Mouse (Mus musculus) layer of hippocampus, adult 8-10 months (tissue): ENCODE results near the gene Rrp15. TPM values are rescaled to one million over a fixed set of nuclear protein-coding genes. Genes with fewer than 3 reads are reported as not detected.
"Not testable (repeated sequence)": the region's sequence is repeated elsewhere in the genome, so short reads cannot be mapped to it uniquely, and the experiment has no call there.

Experiments
- DNase-seq, 2 experiments: peaks; one replicate each; pipeline ENCODE4 v3.0.0; 2022; ENCODE audit warnings: low spot score in 2 of 2
- total RNA-seq, 4 experiments: library from RNA; stranded (reverse); gene quantifications; 2 replicates each; pipeline ENCODE4 v1.2.4; 2022

The Rrp15 gene
- 10 to 100 TPM; 11.0 to 20.0 (median 15.5) TPM for total RNA-seq

DNA sequence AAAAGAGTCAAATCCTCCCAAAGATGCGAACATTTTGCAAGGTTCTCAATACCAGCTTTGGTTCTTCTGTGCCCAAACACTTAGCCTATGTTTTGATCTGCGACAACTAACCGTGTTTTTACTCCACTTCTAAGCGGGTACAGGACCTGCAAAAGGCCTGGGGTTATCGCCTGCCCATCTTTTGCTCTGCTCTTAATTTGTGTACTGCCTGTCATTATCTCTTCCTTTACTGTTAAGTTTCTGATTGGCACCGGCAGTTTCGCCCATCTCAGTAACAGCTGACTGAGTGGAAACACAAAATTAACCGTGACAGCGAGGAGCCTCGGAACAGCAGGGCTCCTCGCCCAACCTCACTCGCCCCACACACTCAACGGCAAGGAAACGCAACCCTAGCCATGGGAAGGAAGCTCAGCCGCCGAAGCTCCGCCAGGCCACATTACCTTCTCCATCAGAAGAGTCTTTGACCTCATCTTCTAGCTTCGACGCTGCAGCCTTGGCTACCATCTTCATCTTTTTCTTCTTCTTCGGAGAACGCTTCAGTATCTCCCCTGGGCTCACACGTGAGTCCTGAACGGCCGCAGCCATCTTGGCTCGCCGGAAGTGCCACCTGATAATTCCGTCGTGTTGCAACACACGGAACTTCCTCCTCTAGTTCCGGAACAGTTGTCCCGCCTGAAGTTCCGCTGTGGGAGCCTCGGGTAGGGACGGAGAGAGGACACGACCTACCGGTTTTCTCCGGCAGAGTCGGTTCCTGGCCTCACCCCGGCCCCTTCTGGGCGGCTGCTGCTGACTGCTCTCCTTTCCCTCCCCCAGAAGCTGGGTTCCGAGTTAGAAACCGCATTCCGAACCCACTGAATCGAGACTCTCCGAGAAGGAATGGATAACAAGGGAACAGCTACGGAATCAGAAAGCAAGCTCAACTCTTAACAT, at the start of gene Rrp15:
Gene Rrp15, minus strand, starts transcription at position 635 of the 930 bp plus-strand sequence.
- peak; percentile 54 to 81 for DNase-seq

- no peak for DNase-seq
Observed at GRCm38 (mm10) chr1:186797991-186798390, 48.8 kb upstream of the Rrp15 start.

- no peak for DNase-seq
Observed at GRCm38 (mm10) chr1:186785359-186785758, 36.2 kb upstream of the Rrp15 start.

- DNase-seq = no peak
Observed at GRCm38 (mm10) chr1:186780826-186781225, 31.7 kb upstream of the Rrp15 start.

- no peak for DNase-seq
Observed at GRCm38 (mm10) chr1:186773124-186773523, 24.0 kb upstream of the Rrp15 start.

- no peak for DNase-seq
Observed at GRCm38 (mm10) chr1:186772547-186773077, 23.5 kb upstream of the Rrp15 start.

GRCm38 (mm10) chr1:186772005-186772404, 22.8 kb upstream of the Rrp15 start:
- DNase-seq = no peak

- no peak for DNase-seq
Observed at GRCm38 (mm10) chr1:186770659-186771058, 21.5 kb upstream of the Rrp15 start.

DNA sequence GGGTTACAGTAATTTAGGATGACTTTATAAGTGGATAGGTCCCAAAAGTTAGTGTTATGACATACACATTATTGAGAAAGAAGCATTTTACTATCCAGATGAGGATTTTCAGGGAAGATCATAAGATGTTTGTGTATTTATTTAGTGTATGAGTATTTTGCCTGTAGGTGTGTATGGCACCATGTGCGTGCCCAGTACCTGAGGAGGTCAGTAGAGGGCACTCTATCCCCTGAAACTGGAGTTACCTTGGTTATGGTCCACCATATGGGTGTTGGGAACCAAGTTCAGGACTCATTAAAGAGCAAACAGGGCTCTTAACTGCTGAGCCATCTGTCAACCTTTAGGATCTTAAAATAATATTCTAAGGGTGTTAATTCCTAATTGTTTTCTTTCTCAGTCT, 19.2 kb upstream of the Rrp15 start:
- DNase-seq = no peak

GRCm38 (mm10) chr1:186763451-186763850, 14.3 kb upstream of the Rrp15 start:
- not testable (repeated sequence) for DNase-seq

DNA sequence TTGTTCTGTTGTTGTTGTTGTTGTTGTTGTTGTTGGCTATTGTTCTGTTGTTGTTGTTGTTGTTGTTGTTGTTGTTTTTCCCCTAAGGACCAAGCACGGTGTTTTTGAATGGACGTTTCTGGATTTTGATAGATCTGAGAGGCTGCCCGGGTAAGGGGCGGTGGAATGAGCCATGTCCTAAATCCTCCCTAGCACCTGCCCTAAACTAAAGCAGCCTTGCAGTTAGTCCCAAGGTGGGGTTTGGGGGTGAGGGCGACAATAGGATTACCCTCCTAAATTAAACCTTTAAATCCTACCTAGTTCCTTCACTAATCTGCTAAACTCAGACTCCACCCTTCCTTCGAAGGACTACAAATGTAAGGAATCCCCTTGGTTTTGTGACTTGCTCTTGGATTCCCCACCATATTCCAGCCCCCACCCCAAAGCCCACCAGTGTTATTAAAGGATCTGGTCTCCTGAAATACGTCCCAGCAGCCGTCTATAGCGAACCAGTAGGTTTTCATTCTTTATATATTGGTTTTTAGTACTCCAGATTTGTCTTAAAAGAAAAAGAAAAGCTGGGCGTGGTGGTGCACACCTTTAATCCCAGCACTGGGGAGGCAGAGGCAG, 621 bp upstream of the Rrp15 start:
- no peak for DNase-seq

GRCm38 (mm10) chr1:186739828-186740227, 9.3 kb downstream of the Rrp15 start:
- DNase-seq = no peak

DNA sequence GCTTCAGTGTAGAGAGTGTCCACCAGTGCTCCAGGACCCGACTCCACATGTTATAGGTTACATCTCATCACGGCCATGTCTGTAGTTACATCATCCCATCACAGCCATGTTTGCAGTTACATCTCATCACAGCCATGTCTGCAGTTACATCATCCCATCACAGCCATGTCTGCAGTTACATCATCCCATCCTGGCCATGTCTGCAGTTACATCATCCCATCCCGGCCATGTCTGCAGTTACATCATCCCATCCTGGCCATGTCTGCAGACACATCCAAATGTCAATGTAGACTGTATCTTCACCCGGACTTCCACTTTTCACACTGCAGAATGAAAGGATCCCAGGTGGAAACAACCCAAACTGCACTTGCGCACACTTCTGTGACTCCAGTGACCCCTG, 13.6 kb downstream of the Rrp15 start:
- DNase-seq = no peak

DNA sequence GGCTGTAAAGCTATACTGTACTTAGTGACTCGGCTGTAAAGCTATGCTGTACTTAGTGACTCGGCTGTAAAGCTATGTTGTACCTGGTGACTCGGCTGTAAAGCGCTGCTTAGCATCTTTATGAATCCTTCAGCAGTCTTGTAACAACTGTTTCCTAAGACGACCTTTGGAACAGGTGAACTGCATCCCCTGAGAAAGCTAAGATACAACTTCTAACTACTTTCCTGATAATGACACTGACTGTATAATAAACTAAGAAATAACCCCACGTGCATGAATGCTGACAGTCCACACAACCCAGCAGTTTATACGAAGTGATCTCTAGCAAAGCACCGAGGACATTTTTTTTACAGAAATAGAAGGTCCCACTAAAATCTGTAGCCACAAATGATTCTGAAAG, 16.1 kb downstream of the Rrp15 start:
- no peak for DNase-seq

DNA sequence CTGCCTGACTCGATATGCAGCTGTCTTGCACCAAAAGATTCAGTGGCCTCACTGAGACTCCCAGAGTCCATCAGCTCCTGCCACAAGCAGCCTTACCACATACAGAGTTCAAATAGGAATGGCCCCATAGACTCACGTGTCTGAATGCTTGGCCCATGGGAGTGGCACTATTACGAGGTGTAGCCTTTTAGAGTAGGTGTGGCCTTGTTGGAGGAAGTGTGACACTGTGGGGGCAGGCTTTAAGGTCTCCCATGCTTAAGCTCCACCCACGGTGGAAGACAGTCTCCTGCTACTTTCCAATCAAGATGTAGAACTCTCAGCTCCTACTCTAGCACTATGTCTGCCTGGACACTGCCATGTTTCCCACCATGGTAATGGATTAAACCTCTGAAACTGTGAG, 20.4 kb downstream of the Rrp15 start:
- no peak for DNase-seq

DNA sequence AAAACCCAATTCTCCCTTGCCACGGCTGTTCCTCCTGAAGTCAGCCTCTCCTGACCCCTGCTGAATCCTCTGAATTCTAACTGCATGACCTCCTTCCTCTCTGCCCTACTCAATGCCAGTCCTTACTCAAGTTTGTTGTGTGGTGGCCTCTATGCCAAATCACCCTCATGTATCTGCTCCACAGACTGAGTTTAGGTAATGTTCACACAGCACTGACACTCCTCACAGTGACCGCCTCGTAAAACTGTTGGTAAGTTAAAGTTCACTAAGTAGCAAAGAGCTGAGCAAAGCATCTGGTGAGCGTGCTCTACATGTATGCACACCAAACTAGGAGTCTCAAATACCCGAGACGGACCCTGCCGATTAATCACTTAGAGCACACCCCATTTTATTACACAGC, 23.0 kb downstream of the Rrp15 start:
- DNase-seq = no peak

DNA sequence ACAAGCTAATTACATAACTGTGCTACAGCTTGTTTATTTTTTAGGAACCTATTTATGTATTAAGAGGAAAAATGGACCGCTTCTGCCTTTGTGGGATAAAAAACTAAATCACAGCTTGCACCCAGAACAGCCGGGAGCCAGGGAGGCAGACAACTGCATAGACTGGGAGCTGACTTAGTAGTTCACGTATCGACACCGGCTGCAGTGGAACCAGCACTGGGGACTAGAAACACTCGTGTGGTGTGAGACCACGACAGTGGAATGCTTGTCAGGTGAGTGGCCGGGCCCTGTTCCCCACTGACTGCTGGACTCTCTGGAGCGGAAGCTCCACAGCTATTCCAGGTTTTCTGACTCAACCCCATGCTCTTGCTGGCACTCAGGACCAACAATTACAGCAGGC, 26.9 kb downstream of the Rrp15 start:
- DNase-seq = no peak

DNA sequence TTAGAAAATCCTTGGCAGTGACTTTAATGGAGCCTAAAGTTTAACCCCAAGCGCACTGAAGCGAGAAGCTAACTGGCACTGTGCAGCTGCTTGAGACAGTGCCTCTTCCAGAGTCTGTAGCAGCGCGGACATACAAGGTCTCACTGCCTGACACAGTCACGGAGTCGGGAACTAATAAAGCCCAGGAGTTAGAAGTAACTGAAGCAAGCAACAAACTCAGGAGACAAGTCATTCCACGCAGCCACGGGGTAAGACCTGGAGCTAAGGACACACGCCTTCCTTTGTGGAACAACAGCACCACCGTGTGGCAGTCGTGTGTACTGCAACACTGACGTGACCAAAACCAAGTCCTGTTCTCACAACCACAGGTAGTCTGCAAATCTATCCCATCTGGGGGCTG, 27.3 kb downstream of the Rrp15 start:
- DNase-seq = peak; percentile 68 to 86

DNA sequence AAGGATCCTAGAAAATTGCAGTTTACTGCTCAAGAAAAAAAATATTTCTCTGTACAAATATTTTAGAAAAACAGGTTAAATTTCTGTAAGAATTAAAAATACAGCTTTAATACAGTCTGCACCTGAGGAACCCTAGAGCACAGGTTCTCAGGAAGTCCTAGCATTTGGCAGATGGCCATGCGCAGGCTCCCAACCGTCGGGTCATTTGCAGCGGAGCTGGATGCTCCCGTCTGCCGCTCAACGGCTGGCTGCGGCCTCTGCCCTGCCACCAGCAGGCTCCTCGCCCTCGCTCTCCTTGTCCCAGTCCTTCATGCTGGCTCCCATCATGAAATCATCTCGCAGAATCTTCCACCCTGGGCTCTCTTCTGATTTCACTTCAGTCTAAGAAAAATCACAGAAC, 28.0 kb downstream of the Rrp15 start:
- DNase-seq = no peak

- DNase-seq = no peak
Observed at GRCm38 (mm10) chr1:186719708-186720107, 29.4 kb downstream of the Rrp15 start.

GRCm38 (mm10) chr1:186718881-186719280, 30.3 kb downstream of the Rrp15 start:
- no peak for DNase-seq
